Mouse (Mus musculus): ENCODE measurements around the gene Ilf3.

DNA sequence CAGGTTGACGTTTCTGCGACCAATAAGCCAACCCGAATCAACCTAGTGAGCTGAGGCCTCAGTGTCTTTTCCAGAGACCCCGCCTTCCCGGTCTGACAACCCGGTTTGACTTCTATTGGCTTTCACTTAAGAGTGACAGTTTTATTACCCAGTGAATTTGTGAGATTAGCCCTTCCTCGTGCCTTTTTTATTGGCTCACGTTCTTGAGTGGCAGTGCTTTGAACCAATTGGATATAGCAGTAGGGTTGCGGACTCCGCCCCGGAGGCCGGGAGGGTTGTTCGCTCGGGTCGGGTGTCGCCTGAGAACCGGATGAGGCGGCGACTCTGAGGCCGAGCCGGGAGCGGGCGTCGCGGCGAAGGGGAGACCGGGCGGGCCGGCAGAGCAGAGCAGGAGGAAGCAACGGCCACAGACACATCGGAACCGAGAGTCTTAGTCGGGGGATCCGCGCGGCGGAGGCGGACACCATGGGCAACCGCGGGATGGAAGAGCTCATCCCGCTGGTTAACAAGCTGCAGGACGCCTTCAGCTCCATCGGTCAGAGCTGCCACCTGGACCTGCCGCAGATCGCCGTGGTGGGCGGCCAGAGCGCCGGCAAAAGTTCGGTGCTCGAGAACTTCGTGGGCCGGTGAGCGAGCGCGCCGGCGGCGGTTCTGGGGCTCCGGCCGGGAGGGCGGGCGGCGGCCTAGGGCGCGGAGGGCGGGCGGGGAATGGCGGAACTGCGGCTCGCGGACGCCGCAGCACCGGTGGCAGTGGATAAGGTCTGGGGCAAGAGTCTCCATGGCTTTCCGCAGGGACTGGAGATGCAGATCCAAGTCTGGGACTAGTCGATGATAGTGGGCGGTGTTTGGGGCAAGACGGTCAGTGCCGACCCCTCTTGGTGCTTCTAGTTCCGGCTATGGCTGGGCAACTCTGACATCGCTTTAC is 57.2 kb downstream of the Ilf3 start, which contains the start of gene Dnm2:
- TF ChIP-seq CTCF (conservative IDR thresholded peaks at IDR 0.05; ENCODE audit: low read length): no peak
- TF ChIP-seq NANOG (IDR thresholded peaks at IDR 0.05; ENCODE audit: borderline replicate concordance, low read length): no peak
